Mouse (Mus musculus): Measurements from ENCODE around the gene Hexim2. TPM values are rescaled to one million over a fixed set of nuclear protein-coding genes. Genes with fewer than 3 reads are reported as not detected.

Hexim2 gene
- polyA plus RNA-seq, 1 experiment from 2014 or later: 6.3 TPM

GRCm38 (mm10) chr11:103146386-103146785, 14.2 kb downstream of the Hexim2 start:
- H3K36me3 ChIP-seq (ENCODE audit: control insufficient read depth, insufficient read depth, low read length): no peaks in the 10 kb centered on the region
- H3K4me2 ChIP-seq: no peak overlapping the region
- H3K4me3 ChIP-seq (ENCODE audit: low read depth, low read length): no peak overlapping the region
- H3K9ac ChIP-seq (ENCODE audit: low read length): no peak overlapping the region
- H3K4me1 ChIP-seq (ENCODE audit: control insufficient read depth, insufficient read depth, low read length): peaks cover 6% of the 10 kb centered on the region; the same call in 1 of the 2 replicates
- no peaks in the 10 kb centered on the region for H3K9me3 ChIP-seq (ENCODE audit: control insufficient read depth, low read length)
- ATAC-seq (ENCODE audit: low FRiP score) (no peak), DNase-seq (ENCODE audit: low spot score, missing footprints) (no peak)
- WGBS: 92% methylated on average over 4 of the region's 4 CpGs
- H3K27me3 ChIP-seq (ENCODE audit: control insufficient read depth, insufficient read depth, low read length): no peaks in the 10 kb centered on the region
- H3K27ac ChIP-seq (ENCODE audit: low read depth, low read length): no peak overlapping the region

- Histone ChIP-seq H3K4me3 (ENCODE audit: low read depth, low read length) (no peak overlapping the region), H3K27ac (ENCODE audit: low read depth, low read length) (no peak overlapping the region), H3K9me3 (ENCODE audit: control insufficient read depth, low read length) (no peaks in the 10 kb centered on the region), H3K36me3 (ENCODE audit: control insufficient read depth, insufficient read depth, low read length) (no peaks in the 10 kb centered on the region), H3K9ac (ENCODE audit: low read length) (no peak overlapping the region), H3K4me1 (ENCODE audit: control insufficient read depth, insufficient read depth, low read length) (no peaks in the 10 kb centered on the region), H3K27me3 (ENCODE audit: control insufficient read depth, insufficient read depth, low read length) (no peaks in the 10 kb centered on the region), H3K4me2 (no peak overlapping the region)
- DNase-seq (ENCODE audit: low spot score, missing footprints) (no peak), ATAC-seq (ENCODE audit: low FRiP score) (no peak)
- WGBS: 71% methylated on average over 4 of the region's 4 CpGs
Measured at GRCm38 (mm10) chr11:103147766-103148165, 15.5 kb downstream of the Hexim2 start.

DNA sequence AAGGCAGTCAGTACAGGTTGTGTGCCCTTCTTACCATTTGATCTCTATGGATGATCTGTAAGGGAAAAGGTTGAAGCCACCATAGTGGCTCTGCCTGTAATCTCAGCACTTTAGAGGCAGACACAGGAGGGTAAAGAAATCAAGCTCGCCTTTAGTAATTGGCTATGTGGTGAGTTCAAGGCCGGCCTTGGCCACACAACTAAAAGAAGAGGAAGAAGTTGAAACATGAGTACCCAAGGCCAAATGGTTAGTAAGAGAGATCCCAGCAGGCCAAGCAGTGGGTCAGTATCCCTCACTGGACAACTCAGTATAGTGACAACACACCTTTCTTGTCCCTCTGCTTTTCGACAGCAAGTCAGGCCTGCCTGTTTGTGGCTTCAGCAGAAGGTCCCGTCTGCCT, 17.5 kb downstream of the Hexim2 start:
- no peaks in the 10 kb centered on the region for H3K9me3 ChIP-seq (ENCODE audit: control insufficient read depth, low read length)
- no peak overlapping the region for H3K4me3 ChIP-seq (ENCODE audit: low read depth, low read length)
- no peak for DNase-seq (ENCODE audit: low spot score, missing footprints)
- H3K4me2 ChIP-seq: no peak overlapping the region
- H3K4me1 ChIP-seq (ENCODE audit: control insufficient read depth, insufficient read depth, low read length): no peaks in the 10 kb centered on the region
- 91% methylated on average over 4 of the region's 4 CpGs for WGBS
- no peak overlapping the region for H3K27ac ChIP-seq (ENCODE audit: low read depth, low read length)
- no peaks in the 10 kb centered on the region for H3K27me3 ChIP-seq (ENCODE audit: control insufficient read depth, insufficient read depth, low read length)
- no peak for ATAC-seq (ENCODE audit: low FRiP score)
- H3K9ac ChIP-seq (ENCODE audit: low read length): no peak overlapping the region
- H3K36me3 ChIP-seq (ENCODE audit: control insufficient read depth, insufficient read depth, low read length): no peaks in the 10 kb centered on the region

DNA sequence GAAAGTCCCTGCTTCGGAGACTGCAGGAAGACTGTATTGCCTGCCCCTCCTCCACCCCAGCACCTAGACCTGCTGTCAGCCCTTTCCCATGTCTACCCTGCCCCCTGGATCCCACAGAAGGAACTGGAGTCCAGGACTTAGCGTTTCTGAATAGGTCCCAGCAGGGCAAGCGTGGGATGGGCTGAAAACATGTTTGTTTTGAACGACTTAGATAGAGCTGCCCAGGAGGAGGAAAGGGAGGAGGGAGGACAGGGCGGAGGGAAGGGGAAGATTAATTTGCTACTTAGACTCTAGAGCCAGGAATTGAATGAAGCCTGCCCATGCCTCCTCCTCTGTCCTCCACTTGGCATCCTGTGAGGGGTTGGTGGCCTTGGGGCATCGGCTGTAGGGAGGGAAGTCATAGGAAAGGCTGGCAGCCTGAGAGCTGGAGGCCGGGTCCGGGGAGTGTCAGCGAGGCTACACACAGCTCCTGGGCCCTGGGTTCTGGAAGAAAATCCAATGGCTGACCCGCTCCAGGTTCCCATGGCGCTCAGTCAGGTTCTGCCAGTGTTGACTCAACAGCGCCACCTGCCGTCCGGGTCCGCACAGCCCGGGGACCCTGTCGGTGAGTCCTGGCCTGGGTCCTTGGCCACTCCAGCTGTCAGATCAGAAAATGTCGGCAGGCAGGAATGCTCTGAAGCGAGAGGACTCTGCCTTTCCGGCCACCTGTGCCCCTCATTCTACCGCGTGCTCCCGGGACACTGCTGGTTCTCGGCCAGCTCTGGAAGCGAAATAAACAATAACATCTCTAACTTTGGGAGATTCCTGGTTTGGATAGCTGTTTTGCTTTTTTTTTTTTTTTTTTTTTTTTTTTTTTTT, 26.6 kb downstream of the Hexim2 start:
- 2% methylated on average over 25 of the region's 25 CpGs for WGBS
- Histone ChIP-seq H3K4me1 (ENCODE audit: control insufficient read depth, insufficient read depth, low read length) (peaks cover 3% of the 10 kb centered on the region; the same call in 1 of the 2 replicates), H3K27me3 (ENCODE audit: control insufficient read depth, insufficient read depth, low read length) (no peaks in the 10 kb centered on the region), H3K9me3 (ENCODE audit: control insufficient read depth, low read length) (no peaks in the 10 kb centered on the region), H3K4me3 (ENCODE audit: low read depth, low read length) (no peak overlapping the region), H3K4me2 (peak overlapping the region; percentile 33), H3K36me3 (ENCODE audit: control insufficient read depth, insufficient read depth, low read length) (no peaks in the 10 kb centered on the region), H3K27ac (ENCODE audit: low read depth, low read length) (no peak overlapping the region), H3K9ac (ENCODE audit: low read length) (no peak overlapping the region; the same call in 1 of the 2 replicates)
- peak; percentile 100 for DNase-seq (ENCODE audit: low spot score, missing footprints)
- peak; percentile 88 for ATAC-seq (ENCODE audit: low FRiP score)

DNA sequence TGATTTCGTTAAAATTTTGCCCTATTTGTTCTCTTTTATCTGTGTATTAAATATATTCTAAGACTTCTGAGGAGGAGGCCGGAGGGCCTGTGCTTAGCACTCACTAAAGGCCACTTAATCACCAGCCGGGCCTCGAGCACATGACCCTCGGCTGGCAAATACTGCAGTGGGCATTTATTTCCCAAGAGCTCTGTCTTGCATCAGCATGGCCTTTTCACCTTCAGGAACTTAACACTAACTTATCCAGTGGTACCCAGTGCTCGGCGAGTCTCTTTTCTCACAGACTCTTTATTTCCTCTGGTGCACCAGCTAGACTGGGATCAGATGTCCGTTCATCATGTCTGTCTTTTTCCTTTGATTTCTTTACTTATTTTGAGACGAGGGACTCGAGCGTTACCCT, 28.5 kb downstream of the Hexim2 start:
- no peak overlapping the region for H3K4me2 ChIP-seq
- no peaks in the 10 kb centered on the region for H3K9me3 ChIP-seq (ENCODE audit: control insufficient read depth, low read length)
- no peaks in the 10 kb centered on the region for H3K36me3 ChIP-seq (ENCODE audit: control insufficient read depth, insufficient read depth, low read length)
- DNase-seq (ENCODE audit: low spot score, missing footprints) (no peak), ATAC-seq (ENCODE audit: low FRiP score) (no peak)
- no peak overlapping the region for H3K9ac ChIP-seq (ENCODE audit: low read length)
- H3K4me1 ChIP-seq (ENCODE audit: control insufficient read depth, insufficient read depth, low read length): peaks cover 3% of the 10 kb centered on the region; the same call in 1 of the 2 replicates
- H3K4me3 ChIP-seq (ENCODE audit: low read depth, low read length): no peak overlapping the region
- no peaks in the 10 kb centered on the region for H3K27me3 ChIP-seq (ENCODE audit: control insufficient read depth, insufficient read depth, low read length)
- no peak overlapping the region for H3K27ac ChIP-seq (ENCODE audit: low read depth, low read length)
- WGBS: 90% methylated on average over 11 of the region's 11 CpGs

DNA sequence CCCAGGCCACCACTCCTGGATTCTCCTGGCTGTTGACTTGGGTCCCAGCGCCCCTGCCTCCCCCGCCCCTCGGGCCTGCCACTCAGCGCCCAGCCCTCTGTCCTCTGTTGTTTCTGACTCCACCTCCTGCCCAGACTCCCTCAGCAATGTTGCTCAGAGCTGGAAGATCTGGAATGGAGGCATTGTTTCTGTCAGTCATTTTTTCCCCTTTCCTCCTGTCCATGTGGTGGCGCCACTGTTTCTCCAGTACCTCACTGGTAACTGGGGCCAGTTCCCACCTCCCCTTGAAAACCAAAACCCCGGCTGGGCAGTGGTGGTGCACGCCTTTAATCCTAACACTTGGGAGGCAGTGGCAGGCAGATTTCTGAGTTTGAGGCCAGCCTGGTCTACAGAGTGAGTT, 29.2 kb downstream of the Hexim2 start:
- H3K27ac ChIP-seq (ENCODE audit: low read depth, low read length): no peak overlapping the region
- DNase-seq (ENCODE audit: low spot score, missing footprints) (no peak), ATAC-seq (ENCODE audit: low FRiP score) (no peak)
- WGBS: 76% methylated on average over 7 of the region's 7 CpGs
- H3K36me3 ChIP-seq (ENCODE audit: control insufficient read depth, insufficient read depth, low read length): no peaks in the 10 kb centered on the region
- no peak overlapping the region for H3K9ac ChIP-seq (ENCODE audit: low read length)
- H3K4me2 ChIP-seq: no peak overlapping the region
- H3K9me3 ChIP-seq (ENCODE audit: control insufficient read depth, low read length): no peaks in the 10 kb centered on the region; the same call in 1 of the 2 replicates
- H3K27me3 ChIP-seq (ENCODE audit: control insufficient read depth, insufficient read depth, low read length): no peaks in the 10 kb centered on the region
- H3K4me3 ChIP-seq (ENCODE audit: low read depth, low read length): no peak overlapping the region
- peaks cover 3% of the 10 kb centered on the region; the same call in 1 of the 2 replicates for H3K4me1 ChIP-seq (ENCODE audit: control insufficient read depth, insufficient read depth, low read length)

- Histone ChIP-seq H3K36me3 (ENCODE audit: control insufficient read depth, insufficient read depth, low read length) (no peaks in the 10 kb centered on the region), H3K4me2 (no peak overlapping the region), H3K9me3 (ENCODE audit: control insufficient read depth, low read length) (no peaks in the 10 kb centered on the region; the same call in 1 of the 2 replicates), H3K4me1 (ENCODE audit: control insufficient read depth, insufficient read depth, low read length) (peaks cover 3% of the 10 kb centered on the region; the same call in 1 of the 2 replicates), H3K27me3 (ENCODE audit: control insufficient read depth, insufficient read depth, low read length) (no peaks in the 10 kb centered on the region), H3K4me3 (ENCODE audit: low read depth, low read length) (no peak overlapping the region), H3K27ac (ENCODE audit: low read depth, low read length) (no peak overlapping the region), H3K9ac (ENCODE audit: low read length) (no peak overlapping the region)
- no peak for ATAC-seq (ENCODE audit: low FRiP score)
- 90% methylated on average over 5 of the region's 5 CpGs for WGBS
- DNase-seq (ENCODE audit: low spot score, missing footprints): peak; percentile 75
Measured at GRCm38 (mm10) chr11:103162132-103162531, 29.9 kb downstream of the Hexim2 start.

GRCm38 (mm10) chr11:103164391-103164790, 32.2 kb downstream of the Hexim2 start:
- H3K36me3 ChIP-seq (ENCODE audit: control insufficient read depth, insufficient read depth, low read length): no peaks in the 10 kb centered on the region
- no peaks in the 10 kb centered on the region; the same call in 1 of the 2 replicates for H3K9me3 ChIP-seq (ENCODE audit: control insufficient read depth, low read length)
- H3K27ac ChIP-seq (ENCODE audit: low read depth, low read length): no peak overlapping the region
- H3K4me1 ChIP-seq (ENCODE audit: control insufficient read depth, insufficient read depth, low read length): no peaks in the 10 kb centered on the region
- 26% methylated on average over 10 of the region's 10 CpGs for WGBS
- H3K4me3 ChIP-seq (ENCODE audit: low read depth, low read length): no peak overlapping the region
- no peak for DNase-seq (ENCODE audit: low spot score, missing footprints)
- H3K4me2 ChIP-seq: no peak overlapping the region
- no peak overlapping the region for H3K9ac ChIP-seq (ENCODE audit: low read length)
- peaks cover 5% of the 10 kb centered on the region for H3K27me3 ChIP-seq (ENCODE audit: control insufficient read depth, insufficient read depth, low read length)
- no peak for ATAC-seq (ENCODE audit: low FRiP score)

GRCm38 (mm10) chr11:103168690-103169390, 36.6 kb downstream of the Hexim2 start:
- 29% methylated on average over 9 of the region's 9 CpGs for WGBS
- H3K27me3 ChIP-seq (ENCODE audit: control insufficient read depth, insufficient read depth, low read length): peaks cover 38% of the 10 kb centered on the region

More at GRCm38 (mm10) chr11:103168690-103169390, 36.6 kb downstream of the Hexim2 start:
- Histone ChIP-seq H3K36me3 (ENCODE audit: control insufficient read depth, insufficient read depth, low read length) (no peaks in the 10 kb centered on the region), H3K4me1 (ENCODE audit: control insufficient read depth, insufficient read depth, low read length) (no peaks in the 10 kb centered on the region; the same call in 1 of the 2 replicates), H3K27ac (ENCODE audit: low read depth, low read length) (no peak overlapping the region), H3K9me3 (ENCODE audit: control insufficient read depth, low read length) (no peaks in the 10 kb centered on the region; the same call in 1 of the 2 replicates), H3K4me3 (ENCODE audit: low read depth, low read length) (no peak overlapping the region), H3K4me2 (no peak overlapping the region), H3K9ac (ENCODE audit: low read length) (no peak overlapping the region)
- ATAC-seq (ENCODE audit: low FRiP score) (no peak), DNase-seq (ENCODE audit: low spot score, missing footprints) (peak; percentile 92)
